Mouse (Mus musculus): ENCODE data around the gene Olfr1451. TPM values are rescaled to one million over a fixed set of nuclear protein-coding genes. Genes with fewer than 3 reads are reported as not detected.

Olfr1451 gene
- total RNA-seq (2012; rRNA removed): not detected in 2 replicates
- not detected for polyA plus RNA-seq (2012; ENCODE audit: insufficient read depth in 1 of 2, insufficient read length in 2 of 2, low read depth in 1 of 2, low replicate concordance in 2 of 2, missing spikeins in 1 of 2)

- H3K27ac ChIP-seq (ENCODE audit: control insufficient read depth, low read depth, low read length): no peak within 1 kb of the TSS
- H3K79me2 ChIP-seq (ENCODE audit: control insufficient read depth, insufficient read depth, low read length, poor library complexity): no peaks in the 10 kb centered on the region
- no peak within 1 kb of the TSS for H3K9ac ChIP-seq (ENCODE audit: control insufficient read depth, low read depth, low read length, poor library complexity, severe bottlenecking)
- no peaks in the 10 kb centered on the region for H3K9me3 ChIP-seq (replicated peaks; ENCODE audit: insufficient read depth, low read length)
- H3K4me3 ChIP-seq (ENCODE audit: control insufficient read depth in 1 of 2, insufficient read depth in 1 of 2, low read depth in 2 of 2, low read length in 2 of 2): no peak within 1 kb of the TSS
- H3K4me1 ChIP-seq (ENCODE audit: control insufficient read depth in 1 of 2, insufficient read depth in 2 of 2, low read length in 2 of 2): no peaks in the 10 kb centered on the region
- no peaks in the 10 kb centered on the region for H3K36me3 ChIP-seq (ENCODE audit: control insufficient read depth in 1 of 2, insufficient read depth in 2 of 2, low read length in 2 of 2)
- TF ChIP-seq HCFC1 (IDR thresholded peaks at IDR 0.05; ENCODE audit: low read depth, low read length) (no peak), GABPA (IDR thresholded peaks at IDR 0.05; ENCODE audit: low read depth, low read length) (no peak)
- no peaks in the 10 kb centered on the region for H3K27me3 ChIP-seq (ENCODE audit: control insufficient read depth in 1 of 2, insufficient read depth in 2 of 2, low read length in 2 of 2)
- DNase-seq (ENCODE audit: low read depth, low spot score): no peak
These were observed at the start of gene Olfr1451 for GRCm38 (mm10) chr19:12994714-12995113. Olfr1451 (plus strand) TSS chr19:12995014.

DNA sequence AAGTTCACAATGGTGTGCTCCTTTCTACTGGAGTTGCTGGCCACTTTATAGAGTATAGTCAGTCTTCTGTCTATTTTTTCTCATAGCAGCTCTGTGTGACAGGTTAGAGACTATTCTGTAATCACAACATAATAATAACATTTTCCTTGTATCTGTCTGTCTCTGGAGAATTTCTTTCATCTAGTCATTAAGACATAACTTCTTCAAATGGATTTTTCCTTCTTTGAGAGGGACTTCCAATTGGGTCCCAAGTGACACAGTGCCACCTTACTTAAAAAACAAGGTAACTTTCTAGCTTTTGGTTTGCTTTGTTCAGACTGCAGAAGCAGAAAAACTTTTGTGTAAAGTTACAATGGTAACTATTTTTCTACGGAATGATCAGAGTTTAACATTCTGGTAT is 44.9 kb upstream of the Olfr1451 start, which contains the start of gene Olfr1450:
TSS of gene Olfr1450 (plus strand) at position 301 of the 400 bp plus-strand sequence.
- Histone ChIP-seq H3K9ac (ENCODE audit: control insufficient read depth, low read depth, low read length, poor library complexity, severe bottlenecking) (no peak within 1 kb of the TSS), H3K9me3 (replicated peaks; ENCODE audit: insufficient read depth, low read length) (no peaks in the 10 kb centered on the region), H3K79me2 (ENCODE audit: control insufficient read depth, insufficient read depth, low read length, poor library complexity) (no peaks in the 10 kb centered on the region), H3K27me3 (ENCODE audit: control insufficient read depth in 1 of 2, insufficient read depth in 2 of 2, low read length in 2 of 2) (no peaks in the 10 kb centered on the region), H3K27ac (ENCODE audit: control insufficient read depth, low read depth, low read length) (no peak within 1 kb of the TSS), H3K4me1 (ENCODE audit: control insufficient read depth in 1 of 2, insufficient read depth in 2 of 2, low read length in 2 of 2) (no peaks in the 10 kb centered on the region), H3K36me3 (ENCODE audit: control insufficient read depth in 1 of 2, insufficient read depth in 2 of 2, low read length in 2 of 2) (no peaks in the 10 kb centered on the region), H3K4me3 (ENCODE audit: control insufficient read depth in 1 of 2, insufficient read depth in 1 of 2, low read depth in 2 of 2, low read length in 2 of 2) (no peak within 1 kb of the TSS)
- no peak for DNase-seq (ENCODE audit: low read depth, low spot score)
- TF ChIP-seq CTCF (IDR thresholded peaks at IDR 0.05 in 2 of 3, conservative IDR thresholded peaks at IDR 0.05 in 1 of 3; ENCODE audit: control insufficient read depth in 1 of 3, insufficient read depth in 1 of 3, low read depth in 2 of 3, low read length in 3 of 3, poor library complexity in 1 of 3, severe bottlenecking in 1 of 3) (no peak), POLR2A (IDR thresholded peaks at IDR 0.05; ENCODE audit: control insufficient read depth in 1 of 2, insufficient read depth in 1 of 2, low read depth in 1 of 2, low read length in 2 of 2, poor library complexity in 1 of 2) (no peak), MXI1 (IDR thresholded peaks at IDR 0.05; ENCODE audit: low read depth, low read length) (no peak), CHD1 (IDR thresholded peaks at IDR 0.05; ENCODE audit: low read depth, low read length) (no peak), GATA1 (IDR thresholded peaks at IDR 0.05; ENCODE audit: low read depth, low read length) (no peak), RCOR1 (IDR thresholded peaks at IDR 0.05; ENCODE audit: low read depth, low read length) (no peak), USF2 (IDR thresholded peaks at IDR 0.05; ENCODE audit: borderline replicate concordance in 1 of 2, insufficient read depth in 1 of 2, low read depth in 1 of 2, low read length in 2 of 2) (no peak), MYC (IDR thresholded peaks at IDR 0.05; ENCODE audit: low read depth, low read length) (no peak), CHD2 (IDR thresholded peaks at IDR 0.05; ENCODE audit: low read length) (no peak), MEF2A (IDR thresholded peaks at IDR 0.05; ENCODE audit: extremely low read depth, insufficient replicate concordance, low read depth, low read length, poor library complexity, severe bottlenecking) (no peak), ETS1 (IDR thresholded peaks at IDR 0.05; ENCODE audit: low read depth, low read length) (no peak), NRF1 (IDR thresholded peaks at IDR 0.05; ENCODE audit: insufficient read depth, low read depth, low read length, poor library complexity, severe bottlenecking) (no peak), ZMIZ1 (IDR thresholded peaks at IDR 0.05; ENCODE audit: low read depth, low read length) (no peak)

All from MEL (cell line).